Mouse (Mus musculus) liver, embryonic 13.5 days (tissue): Measurements from ENCODE around the gene Cdkn3. TPM values are rescaled to one million over a fixed set of nuclear protein-coding genes. Genes with fewer than 3 reads are reported as not detected.
"Not testable (repeated sequence)": the region's sequence is repeated elsewhere in the genome, so short reads cannot be mapped to it uniquely, and the experiment has no call there.

Experiments
- ATAC-seq: fragments of 200-750 bp; cut with Nextera tagmentation; 2 replicates; pipeline ENCODE4 v1.8.0; 2017; ENCODE audit warnings: low read depth, mild to moderate bottlenecking, moderate number of reproducible peaks, moderate library complexity
- DNase-seq: peaks from one replicate; pipeline ENCODE4 v3.0.0; 2022
- H3K27ac ChIP-seq: fragments of 300-500 bp; sonication (generic); 2 replicates; pipeline ENCODE4 v1.5.1; 2015; ENCODE audit warnings: moderate library complexity, mild to moderate bottlenecking, inconsistent platforms
- H3K27me3 ChIP-seq: fragments of 300-500 bp; sonication (generic); 2 replicates; pipeline ENCODE4 v1.6.1; 2015; ENCODE audit warnings: mild to moderate bottlenecking, inconsistent platforms
- H3K36me3 ChIP-seq: fragments of 300-500 bp; sonication (generic); 2 replicates; pipeline ENCODE4 v1.6.1; 2015; ENCODE audit warnings: mild to moderate bottlenecking, inconsistent platforms
- H3K4me1 ChIP-seq: fragments of 300-500 bp; sonication (generic); replicated peaks from 2 replicates; pipeline ENCODE4 v1.6.1; 2015; ENCODE audit warnings: inconsistent platforms
- H3K4me2 ChIP-seq: fragments of 300-500 bp; sonication (generic); 2 replicates; pipeline ENCODE4 v1.6.1; 2015; ENCODE audit warnings: inconsistent platforms, mild to moderate bottlenecking, moderate library complexity
- H3K4me3 ChIP-seq: fragments of 300-500 bp; sonication (generic); replicated peaks from 2 replicates; pipeline ENCODE4 v1.5.1; 2015; ENCODE audit warnings: mild to moderate bottlenecking, inconsistent platforms
- H3K9ac ChIP-seq: fragments of 300-500 bp; sonication (generic); 2 replicates; pipeline ENCODE4 v1.6.1; 2015; ENCODE audit warnings: mild to moderate bottlenecking, inconsistent platforms
- H3K9me3 ChIP-seq: fragments of 300-500 bp; sonication (generic); replicated peaks from 2 replicates; pipeline ENCODE4 v1.6.1; 2016; ENCODE audit warnings: inconsistent platforms
- WGBS: fragments of 180-500 bp; shearing (Covaris S2); methylation state at CpG from one replicate; pipeline ENCODE4 v1.1.7; 2015; ENCODE audit not compliant: insufficient replicate concordance; 5-methylcytosine and 5-hydroxymethylcytosine counted together
- polyA plus RNA-seq: library from polyadenylated mRNA; unstranded; fragments of >200 nt; fragmentation: Nextera tagmentation; extraction: Ambion mirVana; gene quantifications from 2 replicates; pipeline ENCODE4 v1.2.1, GENCODE M21; 2015

Gene Cdkn3
- polyA plus RNA-seq, 1 experiment from 2014 or later = 114 TPM

GRCm38 (mm10) chr14:46807927-46808326 is 47.6 kb downstream of the Cdkn3 start:
- peaks cover 37% of the 10 kb centered on the region for H3K36me3 ChIP-seq
- no peak overlapping the region for H3K9ac ChIP-seq
- H3K9me3 ChIP-seq = no peaks in the 10 kb centered on the region
- no peaks in the 10 kb centered on the region for H3K4me1 ChIP-seq
- no peak overlapping the region for H3K4me3 ChIP-seq
- DNase-seq = no peak
- no peak for ATAC-seq
- H3K27ac ChIP-seq = no peak overlapping the region
- no peak overlapping the region for H3K4me2 ChIP-seq
- H3K27me3 ChIP-seq = no peaks in the 10 kb centered on the region
- 58% methylated on average over 3 of the region's 3 CpGs for WGBS

- DNase-seq = no peak
- H3K36me3 ChIP-seq = peaks cover 54% of the 10 kb centered on the region
- ATAC-seq = peak; percentile 89
- peaks cover 49% of the 10 kb centered on the region for H3K4me1 ChIP-seq
- no peak overlapping the region for H3K4me3 ChIP-seq
- peak overlapping the region; percentile 20; the same call in 1 of the 2 replicates for H3K4me2 ChIP-seq
- H3K9ac ChIP-seq = no peak overlapping the region
- no peaks in the 10 kb centered on the region for H3K27me3 ChIP-seq
- H3K9me3 ChIP-seq = no peaks in the 10 kb centered on the region
- peak overlapping the region; percentile 43; the same call in 1 of the 2 replicates for H3K27ac ChIP-seq
- 33% methylated on average over 6 of the region's 6 CpGs for WGBS
These were observed 55.3 kb downstream of the Cdkn3 start for GRCm38 (mm10) chr14:46815640-46816039.

- Histone ChIP-seq H3K9me3 (no peaks in the 10 kb centered on the region), H3K27ac (peak overlapping the region; percentile 9; the same call in 1 of the 2 replicates), H3K4me2 (no peak overlapping the region), H3K4me1 (peaks cover 55% of the 10 kb centered on the region), H3K36me3 (peaks cover 42% of the 10 kb centered on the region), H3K4me3 (no peak overlapping the region), H3K9ac (0 out of 2 replicates have a peak overlapping the region, but pooled peaks have one; percentile 31), H3K27me3 (no peaks in the 10 kb centered on the region)
- DNase-seq (no peak), ATAC-seq (no peak)
- 78% methylated on average over 8 of the region's 8 CpGs for WGBS
These were observed 56.7 kb downstream of the Cdkn3 start for GRCm38 (mm10) chr14:46816916-46817622.

GRCm38 (mm10) chr14:46818743-46819142 is 58.4 kb downstream of the Cdkn3 start:
- H3K9ac ChIP-seq = no peak overlapping the region
- no peaks in the 10 kb centered on the region for H3K9me3 ChIP-seq
- H3K27ac ChIP-seq = no peak overlapping the region
- no peak overlapping the region for H3K4me3 ChIP-seq
- no peak overlapping the region for H3K4me2 ChIP-seq
- peaks cover 65% of the 10 kb centered on the region for H3K4me1 ChIP-seq
- no peaks in the 10 kb centered on the region for H3K27me3 ChIP-seq
- WGBS = 82% methylated on average over 7 of the region's 7 CpGs
- ATAC-seq (no peak), DNase-seq (no peak)
- peaks cover 27% of the 10 kb centered on the region for H3K36me3 ChIP-seq

GRCm38 (mm10) chr14:46819961-46820360 is 59.6 kb downstream of the Cdkn3 start:
- Histone ChIP-seq H3K4me2 (peak overlapping the region; percentile 82), H3K4me1 (peaks cover 65% of the 10 kb centered on the region), H3K36me3 (peaks cover 23% of the 10 kb centered on the region)
- not testable (repeated sequence) for H3K4me3 ChIP-seq, H3K9me3 ChIP-seq, H3K27ac ChIP-seq, H3K9ac ChIP-seq, H3K27me3 ChIP-seq, DNase-seq, ATAC-seq
- 81% methylated on average over 5 of the region's 6 CpGs for WGBS

Other genes with a start within 250 kb of the Cdkn3 start
- 101 and 112 TPM in 2 replicates for gene Cnih1, start 27.9 kb downstream of the Cdkn3 start, polyA plus RNA-seq
- 34.0 and 53.5 TPM in 2 replicates for gene Gmfb, start 61.7 kb downstream of the Cdkn3 start, polyA plus RNA-seq
- 19.0 and 19.2 TPM in 2 replicates for gene Cgrrf1, start 71.6 kb downstream of the Cdkn3 start, polyA plus RNA-seq
- 0.50 and 0.52 TPM in 2 replicates for gene Samd4, start 122.3 kb downstream of the Cdkn3 start, polyA plus RNA-seq